Mouse (Mus musculus) embryonic fibroblast, embryonic 13.5 days (primary cell): ENCODE data around the gene Efr3b.

ENCODE experiments used
- CTCF ChIP-seq: IDR thresholded peaks from 2 replicates; pipeline ENCODE4 v1.5.1; 2011; ENCODE audit warnings: mild to moderate bottlenecking, control low read depth, low read length, moderate library complexity, borderline replicate concordance; ENCODE audit not compliant: insufficient read depth
- POLR2A ChIP-seq: IDR thresholded peaks from 2 replicates; pipeline ENCODE4 v1.6.1; 2011; ENCODE audit warnings: low read depth, mild to moderate bottlenecking, control low read depth, low read length, moderate library complexity

- TF ChIP-seq CTCF = no peak
- no peak for TF ChIP-seq POLR2A
Observed at GRCm38 (mm10) chr12:4011301-4011700, 27.4 kb downstream of the Efr3b start.
